Mouse (Mus musculus) hindbrain, embryonic 11.5 days (tissue): ENCODE results near the gene Trim2. TPM values are rescaled to one million over a fixed set of nuclear protein-coding genes. Genes with fewer than 3 reads are reported as not detected.

Source experiments
- ATAC-seq: fragments of 200-750 bp; cut with Nextera tagmentation; 2 replicates; pipeline ENCODE4 v1.8.0; 2017; ENCODE audit warnings: mild to moderate bottlenecking, moderate TSS enrichment, moderate library complexity; ENCODE audit not compliant: low FRiP score
- DNase-seq: peaks from one replicate; pipeline ENCODE4 v3.0.0-alpha.2; 2015; ENCODE audit warnings: low spot score
- H3K27ac ChIP-seq: fragments of 300-500 bp; sonication (generic); 2 replicates; pipeline ENCODE4 v1.5.1; 2014; ENCODE audit warnings: mild to moderate bottlenecking, low read depth, low read length
- H3K27me3 ChIP-seq: fragments of 300-500 bp; sonication (generic); 2 replicates; pipeline ENCODE4 v1.6.1; 2014; ENCODE audit warnings: mild to moderate bottlenecking, low read length, moderate library complexity, mixed read lengths; ENCODE audit not compliant: control insufficient read depth, insufficient read depth
- H3K36me3 ChIP-seq: fragments of 300-500 bp; sonication (generic); 2 replicates; pipeline ENCODE4 v1.6.1; 2014; ENCODE audit warnings: mild to moderate bottlenecking, low read length, moderate library complexity, mixed read lengths; ENCODE audit not compliant: control insufficient read depth, insufficient read depth
- H3K4me1 ChIP-seq: fragments of 300-500 bp; sonication (generic); replicated peaks from 2 replicates; pipeline ENCODE4 v1.6.1; 2014; ENCODE audit warnings: low read length, mixed read lengths; ENCODE audit not compliant: control insufficient read depth, insufficient read depth
- H3K4me2 ChIP-seq: fragments of 300-500 bp; sonication (generic); replicated peaks from 2 replicates; pipeline ENCODE4 v1.6.1; 2014; ENCODE audit warnings: mild to moderate bottlenecking, low read depth, low read length
- H3K4me3 ChIP-seq: fragments of 300-500 bp; sonication (generic); 2 replicates; pipeline ENCODE4 v1.5.1; 2014; ENCODE audit warnings: low read depth, low read length
- H3K9ac ChIP-seq: fragments of 300-500 bp; sonication (generic); 2 replicates; pipeline ENCODE4 v1.6.1; 2014; ENCODE audit warnings: low read depth, low read length
- H3K9me3 ChIP-seq: fragments of 300-500 bp; sonication (generic); 2 replicates; pipeline ENCODE4 v1.6.1; 2016; ENCODE audit warnings: low read length; ENCODE audit not compliant: control insufficient read depth
- WGBS: fragments of 180-500 bp; shearing (Covaris S2); extraction: QIAGEN DNeasy Blood & Tissue Kit; methylation state at CpG from one replicate; pipeline ENCODE4 v1.1.7; 2014; 5-methylcytosine and 5-hydroxymethylcytosine counted together
- polyA plus RNA-seq: library from polyadenylated mRNA; unstranded; fragments of >200 nt; fragmentation: Nextera tagmentation; extraction: Ambion mirVana; gene quantifications from 2 replicates; pipeline ENCODE4 v1.2.1, GENCODE M21; 2014

Gene Trim2
- polyA plus RNA-seq, 1 experiment from 2014 or later = 104 TPM

DNA sequence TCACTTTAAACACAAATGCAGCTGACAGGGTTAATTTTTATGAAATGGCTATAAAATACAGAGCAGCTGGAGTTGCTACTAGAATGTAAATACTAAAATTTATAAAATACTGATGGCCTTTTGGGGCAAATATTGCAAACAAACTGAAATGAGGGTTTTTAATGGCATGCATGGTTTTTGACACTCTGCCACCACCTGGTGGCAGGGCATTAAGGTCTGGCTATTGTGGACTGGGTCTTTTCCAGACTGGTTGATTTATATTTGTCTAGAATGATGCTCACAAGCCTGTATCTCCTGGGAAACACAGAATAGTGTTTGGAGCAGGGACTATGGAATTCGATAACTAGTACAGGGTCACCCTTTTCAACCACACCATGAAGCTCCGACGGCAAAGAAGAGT is 183.2 kb downstream of the Trim2 start:
- Histone ChIP-seq H3K27me3 (no peaks in the 10 kb centered on the region), H3K27ac (no peak overlapping the region), H3K9me3 (no peaks in the 10 kb centered on the region), H3K4me1 (no peaks in the 10 kb centered on the region; the same call in 1 of the 2 replicates), H3K9ac (no peak overlapping the region), H3K4me2 (no peak overlapping the region), H3K4me3 (no peak overlapping the region), H3K36me3 (no peaks in the 10 kb centered on the region)
- ATAC-seq (no peak), DNase-seq (peak; percentile 21)
- 80% methylated on average over 3 of the region's 3 CpGs for WGBS

DNA sequence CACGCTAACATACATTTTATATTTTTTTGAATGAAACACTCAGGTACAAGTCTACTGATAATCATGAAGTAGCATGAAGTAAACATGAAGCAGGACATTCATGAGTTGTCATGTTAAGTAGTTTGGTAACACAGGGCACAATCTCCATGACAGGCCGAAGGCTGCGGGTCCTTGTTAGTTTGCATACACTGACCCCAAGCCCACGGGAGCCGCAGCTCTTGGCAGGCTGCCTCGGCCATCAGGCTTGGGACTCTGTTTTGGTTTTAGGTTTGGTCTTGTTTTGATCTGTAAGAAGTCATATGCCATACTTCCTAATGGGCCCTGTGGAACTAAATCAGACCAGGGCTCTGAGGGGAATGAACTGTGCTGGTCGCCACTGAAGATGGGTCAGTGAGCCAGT is 188.0 kb downstream of the Trim2 start:
- no peak for DNase-seq
- 82% methylated on average over 7 of the region's 7 CpGs for WGBS

DNA sequence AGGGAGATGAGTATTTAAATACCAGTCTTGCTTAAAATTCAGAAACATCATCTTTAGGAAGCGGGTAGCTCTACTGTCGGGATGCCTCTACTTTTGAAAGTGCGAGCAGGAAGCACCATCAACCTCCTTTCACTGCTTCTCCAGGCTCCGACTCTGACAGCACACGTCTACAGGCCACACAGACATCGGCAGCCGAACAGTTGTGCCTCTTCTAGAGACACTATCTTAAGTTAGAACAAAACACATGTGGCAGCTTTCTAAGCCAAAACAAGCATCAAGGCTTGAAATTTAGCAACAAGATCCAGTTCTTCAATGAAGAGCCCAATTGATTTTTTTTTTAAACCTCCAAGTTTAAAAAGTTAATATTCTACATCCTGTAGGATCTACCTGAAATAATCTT is 188.5 kb downstream of the Trim2 start:
- Histone ChIP-seq H3K4me1 (no peaks in the 10 kb centered on the region), H3K36me3 (no peaks in the 10 kb centered on the region), H3K27me3 (no peaks in the 10 kb centered on the region), H3K9me3 (no peaks in the 10 kb centered on the region), H3K4me2 (no peak overlapping the region), H3K9ac (no peak overlapping the region), H3K27ac (no peak overlapping the region), H3K4me3 (no peak overlapping the region)
- ATAC-seq (no peak), DNase-seq (no peak)
- 84% methylated on average over 7 of the region's 7 CpGs for WGBS

More for the DNA sequence above, 188.0 kb downstream of the Trim2 start:
- ATAC-seq = no peak
- H3K9me3 ChIP-seq = no peaks in the 10 kb centered on the region
- no peaks in the 10 kb centered on the region for H3K36me3 ChIP-seq
- H3K4me3 ChIP-seq = no peak overlapping the region
- H3K4me1 ChIP-seq = no peaks in the 10 kb centered on the region
- no peak overlapping the region for H3K4me2 ChIP-seq
- H3K27me3 ChIP-seq = no peaks in the 10 kb centered on the region
- no peak overlapping the region for H3K9ac ChIP-seq
- H3K27ac ChIP-seq = no peak overlapping the region

Other genes with a start within 250 kb of the Trim2 start
- 10.4 and 10.9 TPM in 2 replicates for gene Mnd1, start 151.1 kb downstream of the Trim2 start, polyA plus RNA-seq
- 0.99 and 1.6 TPM in 2 replicates for gene Gm6525, start 132.8 kb downstream of the Trim2 start, polyA plus RNA-seq
- gene Fhdc1, start 173.6 kb upstream of the Trim2 start, polyA plus RNA-seq = 3.3 and 3.7 TPM in 2 replicates